Mouse (Mus musculus): ENCODE data around the gene Rps6kb2.

DNA sequence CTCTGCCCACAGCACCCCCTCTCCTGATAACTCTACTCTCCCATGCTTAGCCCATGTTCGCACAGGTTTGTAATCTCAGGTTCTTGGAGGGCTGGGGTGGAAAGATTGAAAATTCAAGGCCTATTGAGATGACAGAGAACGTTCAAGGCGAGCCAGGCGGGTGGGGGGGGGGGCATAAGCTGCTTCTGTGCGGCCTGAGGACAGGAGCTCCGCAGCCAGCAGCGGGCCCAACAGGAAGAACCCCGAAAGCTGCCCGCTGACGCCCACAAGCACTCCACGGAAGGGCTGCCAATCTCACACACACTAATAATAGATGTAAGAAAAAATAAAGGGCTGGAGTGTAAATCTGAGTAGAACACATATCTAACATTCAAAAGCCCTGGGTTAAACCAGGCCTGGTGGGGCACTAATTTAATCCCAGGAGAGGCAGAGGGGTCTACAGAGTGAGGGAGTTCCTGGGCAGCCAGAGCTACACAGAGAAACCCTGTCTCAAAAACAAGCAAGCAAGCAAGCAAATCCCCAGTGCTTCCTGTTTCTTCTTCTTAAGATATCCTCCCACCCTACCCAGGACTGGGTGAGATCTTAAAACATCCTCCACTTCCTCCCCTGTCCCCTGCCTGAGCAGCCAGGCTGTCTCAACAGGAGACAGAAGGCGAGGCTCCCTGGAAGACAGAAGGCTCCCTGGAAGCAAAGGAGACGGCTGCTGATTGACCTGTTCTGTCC, 40.6 kb upstream of the Rps6kb2 start:
- TF ChIP-seq POLR2A (IDR thresholded peaks at IDR 0.05; ENCODE audit: control insufficient read depth, extremely low read depth, insufficient read depth, low read length, poor library complexity): no peak
- TF ChIP-seq CTCF (IDR thresholded peaks at IDR 0.05; ENCODE audit: borderline replicate concordance, control insufficient read depth, extremely low read depth, insufficient read depth, low read length, poor library complexity): no peak

Measured in thymus, adult 2 months (tissue).